Mouse (Mus musculus) limb, embryonic 14.5 days (tissue): Measurements from ENCODE around the gene Dgkg. TPM values are rescaled to one million over a fixed set of nuclear protein-coding genes. Genes with fewer than 3 reads are reported as not detected.

Experiments used
- ATAC-seq: fragments of 200-750 bp; cut with Nextera tagmentation; 2 replicates; pipeline ENCODE4 v1.8.0; 2017; ENCODE audit warnings: low read depth, moderate number of reproducible peaks, moderate TSS enrichment; ENCODE audit not compliant: low FRiP score
- DNase-seq: peaks from one replicate; pipeline ENCODE4 v3.0.0-alpha.2; 2015; ENCODE audit warnings: low spot score
- H3K27ac ChIP-seq: fragments of 300-500 bp; sonication (generic); replicated peaks from 2 replicates; pipeline ENCODE4 v1.5.1; 2014; ENCODE audit warnings: low read depth, mild to moderate bottlenecking, low read length, moderate library complexity, mixed read lengths
- H3K27me3 ChIP-seq: fragments of 300-500 bp; sonication (generic); 2 replicates; pipeline ENCODE4 v1.6.1; 2014; ENCODE audit warnings: low read length, mixed read lengths; ENCODE audit not compliant: control insufficient read depth, insufficient read depth
- H3K36me3 ChIP-seq: fragments of 300-500 bp; sonication (generic); 2 replicates; pipeline ENCODE4 v1.6.1; 2014; ENCODE audit warnings: mild to moderate bottlenecking, low read length, moderate library complexity, mixed read lengths; ENCODE audit not compliant: control insufficient read depth, insufficient read depth
- H3K4me1 ChIP-seq: fragments of 300-500 bp; sonication (generic); 2 replicates; pipeline ENCODE4 v1.6.1; 2014; ENCODE audit warnings: antibody characterized with exemption, low read length, mixed read lengths; ENCODE audit not compliant: control insufficient read depth, insufficient read depth
- H3K4me2 ChIP-seq: fragments of 300-500 bp; sonication (generic); replicated peaks from 2 replicates; pipeline ENCODE4 v1.6.1; 2014; ENCODE audit warnings: low read depth, mild to moderate bottlenecking, low read length, moderate library complexity; ENCODE audit not compliant: severe bottlenecking
- H3K4me3 ChIP-seq: fragments of 300-500 bp; sonication (generic); replicated peaks from 2 replicates; pipeline ENCODE4 v1.5.1; 2014; ENCODE audit warnings: low read length
- H3K9ac ChIP-seq: fragments of 300-500 bp; sonication (generic); 2 replicates; pipeline ENCODE4 v1.6.1; 2014; ENCODE audit warnings: mild to moderate bottlenecking, low read depth, low read length, moderate library complexity; ENCODE audit not compliant: severe bottlenecking
- H3K9me3 ChIP-seq: fragments of 300-500 bp; sonication (generic); 2 replicates; pipeline ENCODE4 v1.6.1; 2016; ENCODE audit warnings: low read length; ENCODE audit not compliant: control insufficient read depth
- POLR2A ChIP-seq: fragments of 200-500 bp; IDR thresholded peaks from 2 replicates; pipeline ENCODE4 v1.8.0; 2012; ENCODE audit warnings: inconsistent platforms, mild to moderate bottlenecking, moderate library complexity, borderline replicate concordance; ENCODE audit not compliant: insufficient read depth, insufficient read length; ENCODE audit errors: extremely low read depth
- WGBS: fragments of 180-500 bp; shearing (Covaris S2); extraction: QIAGEN DNeasy Blood & Tissue Kit; methylation state at CpG from one replicate; pipeline ENCODE4 v1.1.7; 2014; 5-methylcytosine and 5-hydroxymethylcytosine counted together
- polyA plus RNA-seq, 2 experiments: library from polyadenylated mRNA; depleted of rRNA in 1 of 2; stranded (reverse) in 1 of 2; unstranded in 1 of 2; fragments of >200 nt; fragmentation: Nextera tagmentation in 1 of 2; extraction: Ambion mirVana in 1 of 2; gene quantifications; 2 replicates each; pipeline versions ENCODE4 v1.2.1 to v1.2.3; 2012 to 2014

Gene Dgkg
- polyA plus RNA-seq (2012; rRNA removed) (0.05 and 0.08 TPM in 2 replicates), polyA plus RNA-seq (2014; fragmentation: Nextera tagmentation; extraction: Ambion mirVana) (0.26 and 0.29 TPM in 2 replicates)

GRCm38 (mm10) chr16:22656533-22657444 lies at the start of gene Dgkg:
Gene Dgkg, minus strand, starts transcription at chr16:22657221.
- Histone ChIP-seq H3K4me1 (peaks cover 9% of the 10 kb centered on the region; the same call in 1 of the 2 replicates), H3K4me2 (peak within 1 kb of the TSS; percentile 78), H3K4me3 (peak within 1 kb of the TSS; percentile 43), H3K9me3 (no peaks in the 10 kb centered on the region), H3K9ac (peak within 1 kb of the TSS; percentile 36), H3K27ac (no peak within 1 kb of the TSS), H3K27me3 (peaks cover 30% of the 10 kb centered on the region), H3K36me3 (no peaks in the 10 kb centered on the region)
- TF ChIP-seq POLR2A, result no peak
- 3% methylated on average over 62 of the region's 63 CpGs for WGBS
- DNase-seq (no peak), ATAC-seq (peak; percentile 30; the same call in 1 of the 2 replicates)

- H3K27me3 ChIP-seq, result no peaks in the 10 kb centered on the region
- H3K27ac ChIP-seq, result no peak overlapping the region
- no peak overlapping the region for H3K4me2 ChIP-seq
- no peaks in the 10 kb centered on the region for H3K9me3 ChIP-seq
- no peak overlapping the region for H3K9ac ChIP-seq
- ATAC-seq, result no peak
- no peak for DNase-seq
- no peak overlapping the region for H3K4me3 ChIP-seq
- H3K4me1 ChIP-seq, result no peaks in the 10 kb centered on the region
- H3K36me3 ChIP-seq, result no peaks in the 10 kb centered on the region
- no peak for TF ChIP-seq POLR2A
- 47% methylated on average over 6 of the region's 6 CpGs for WGBS
Observed at GRCm38 (mm10) chr16:22704946-22705345, 47.9 kb upstream of the Dgkg start.

GRCm38 (mm10) chr16:22704136-22704535 lies 47.1 kb upstream of the Dgkg start:
- 80% methylated on average over 5 of the region's 5 CpGs for WGBS
- H3K4me2 ChIP-seq, result no peak overlapping the region
- TF ChIP-seq POLR2A, result no peak

GRCm38 (mm10) chr16:22698846-22699760 lies 42.1 kb upstream of the Dgkg start:
- H3K4me2 ChIP-seq, result no peak overlapping the region
- no peaks in the 10 kb centered on the region for H3K27me3 ChIP-seq
- H3K9ac ChIP-seq, result no peak overlapping the region
- H3K36me3 ChIP-seq, result no peaks in the 10 kb centered on the region
- no peak overlapping the region for H3K27ac ChIP-seq
- no peaks in the 10 kb centered on the region for H3K9me3 ChIP-seq
- no peak overlapping the region for H3K4me3 ChIP-seq
- TF ChIP-seq POLR2A, result no peak
- no peaks in the 10 kb centered on the region for H3K4me1 ChIP-seq
- 81% methylated on average over 13 of the region's 13 CpGs for WGBS
- ATAC-seq (no peak), DNase-seq (no peak)

More at GRCm38 (mm10) chr16:22704136-22704535, 47.1 kb upstream of the Dgkg start:
- ATAC-seq (no peak), DNase-seq (no peak)
- Histone ChIP-seq H3K36me3 (no peaks in the 10 kb centered on the region), H3K9me3 (no peaks in the 10 kb centered on the region), H3K9ac (no peak overlapping the region), H3K27ac (no peak overlapping the region), H3K4me1 (no peaks in the 10 kb centered on the region), H3K4me3 (no peak overlapping the region), H3K27me3 (no peaks in the 10 kb centered on the region)

- WGBS, result 79% methylated on average over 8 of the region's 8 CpGs
- DNase-seq (no peak), ATAC-seq (no peak)
- no peak for TF ChIP-seq POLR2A
- Histone ChIP-seq H3K36me3 (no peaks in the 10 kb centered on the region), H3K27me3 (no peaks in the 10 kb centered on the region), H3K27ac (no peak overlapping the region), H3K4me3 (no peak overlapping the region), H3K4me2 (no peak overlapping the region), H3K4me1 (no peaks in the 10 kb centered on the region), H3K9me3 (no peaks in the 10 kb centered on the region), H3K9ac (no peak overlapping the region)
Observed at GRCm38 (mm10) chr16:22698101-22698500, 41.1 kb upstream of the Dgkg start.
